Mouse (Mus musculus) subcutaneous adipose tissue, adult 2 months (tissue): ENCODE results near the gene Khnyn. TPM values are rescaled to one million over a fixed set of nuclear protein-coding genes. Genes with fewer than 3 reads are reported as not detected.

Source experiments
- polyA plus RNA-seq: library from polyadenylated mRNA; depleted of rRNA; stranded (reverse); fragments of >200 nt; gene quantifications from 2 replicates; pipeline ENCODE4 v1.2.3, GENCODE M21; 2012; ENCODE audit warnings: low replicate concordance; rRNA removed

Khnyn gene
- 17.0 and 28.5 TPM in 2 replicates for polyA plus RNA-seq

GRCm38 (mm10) chr14:55884713-55885113 lies at the start of gene Khnyn:
Khnyn (plus strand) TSS chr14:55884947.

DNA sequence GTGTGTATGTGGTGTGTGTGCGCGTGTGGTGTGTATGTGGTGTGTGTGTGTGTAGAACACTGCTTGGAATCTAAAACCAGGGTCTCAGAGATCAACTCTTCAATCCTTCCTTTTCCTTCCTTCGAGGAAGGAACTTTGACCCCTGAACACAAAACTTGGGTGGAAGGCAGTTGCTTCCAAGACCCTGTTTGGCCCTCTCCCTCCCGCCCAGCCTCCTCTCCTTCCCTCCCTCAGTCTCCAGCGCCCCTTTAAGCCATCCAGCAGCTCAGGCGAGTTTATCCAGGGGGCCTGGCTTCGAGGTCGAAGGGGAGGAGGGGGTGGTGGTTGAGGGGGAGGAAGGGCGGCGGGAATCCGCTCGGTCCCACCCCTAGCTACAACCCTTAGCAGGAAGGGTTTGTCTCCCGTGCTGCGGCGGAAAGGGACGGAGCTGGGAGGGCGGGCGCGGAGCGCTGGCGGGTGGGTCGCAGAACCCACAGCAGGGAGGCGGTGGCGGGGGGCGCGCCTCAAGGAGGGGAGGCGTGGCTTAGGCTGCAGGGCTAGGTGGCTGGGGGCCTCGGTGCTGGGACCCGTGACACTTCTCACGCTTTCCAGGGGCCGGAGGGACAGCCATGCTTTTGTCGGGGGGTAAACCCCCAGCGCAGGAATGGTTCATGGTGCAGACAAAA lies 31.0 kb upstream of the Khnyn start, which contains the start of gene Nynrin:
Gene Nynrin (plus strand): TSS at position 390 of the 665 bp plus-strand sequence.

GRCm38 (mm10) chr14:55884166-55884565 lies 581 bp upstream of the Khnyn start, which contains the start of gene Cbln3:
Cbln3 (minus strand) TSS chr14:55884392.

DNA sequence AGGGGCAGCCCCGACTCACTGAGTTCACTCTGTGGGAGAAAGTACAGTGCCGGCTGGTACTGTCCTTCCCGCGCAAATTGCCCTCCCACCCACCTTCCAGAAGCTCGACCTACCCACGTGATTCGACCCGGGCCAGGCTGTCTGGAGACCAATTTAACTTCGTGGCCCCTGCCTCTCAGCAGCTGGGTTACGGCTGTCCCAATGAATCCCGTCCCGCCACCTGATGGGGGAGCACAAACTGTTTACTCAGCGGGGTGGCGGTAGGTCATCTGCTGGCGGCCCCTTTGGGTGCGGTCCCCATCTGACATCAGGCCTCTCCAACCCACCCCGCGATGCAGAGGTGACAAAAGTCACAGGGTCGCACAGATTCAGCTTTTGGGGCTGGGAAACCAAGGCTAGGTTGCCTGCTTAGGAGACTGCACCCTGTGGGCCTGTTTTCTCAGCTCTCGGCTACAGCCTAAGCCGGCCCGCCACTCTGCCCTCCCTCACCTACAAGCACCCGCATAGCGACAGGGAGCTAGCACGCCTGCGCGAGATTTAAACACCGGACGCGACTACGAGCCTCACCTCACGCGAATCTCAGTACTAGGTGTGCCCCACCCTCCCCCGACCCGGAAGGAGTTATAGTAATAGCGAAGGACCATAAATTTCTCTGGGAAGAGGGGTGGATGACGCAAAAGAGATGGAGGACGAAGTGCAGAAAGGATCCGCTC lies 15.1 kb downstream of the Khnyn start, which contains the start of gene Sdr39u1:
Gene Sdr39u1 (minus strand): TSS at position 593 of the 713 bp plus-strand sequence.

GRCm38 (mm10) chr14:55944575-55944974 lies 59.8 kb downstream of the Khnyn start, which contains the start of gene Cma1:
Cma1 (minus strand) TSS chr14:55944675.

Other genes starting within 250 kb of the Khnyn start
- 115 and 240 TPM in 2 replicates for gene Ipo4, start 249.0 kb upstream of the Khnyn start, polyA plus RNA-seq
- gene Gm49378, start 247.1 kb upstream of the Khnyn start, polyA plus RNA-seq, result 1.3 and 8.1 TPM in 2 replicates
- 73.5 and 94.8 TPM in 2 replicates for gene Tm9sf1, start 241.1 kb upstream of the Khnyn start, polyA plus RNA-seq
- gene Tssk4, start 234.8 kb upstream of the Khnyn start, polyA plus RNA-seq, result 0.77 and 1.5 TPM in 2 replicates
- 31.3 and 35.2 TPM in 2 replicates for gene Mdp1, start 224.4 kb upstream of the Khnyn start, polyA plus RNA-seq
- 28.6 and 31.3 TPM in 2 replicates for gene Gmpr2, start 213.0 kb upstream of the Khnyn start, polyA plus RNA-seq
- gene Nedd8, start 212.8 kb upstream of the Khnyn start, polyA plus RNA-seq, result 292 and 416 TPM in 2 replicates
- 12.3 and 17.1 TPM in 2 replicates for gene Tinf2, start 203.1 kb upstream of the Khnyn start, polyA plus RNA-seq
- gene Tgm1, start 171.0 kb upstream of the Khnyn start, polyA plus RNA-seq, result 0.60 and 2.2 TPM in 2 replicates
- gene Rabggta, start 162.7 kb upstream of the Khnyn start, polyA plus RNA-seq, result 34.6 and 47.9 TPM in 2 replicates
- gene Dhrs1, start 139.3 kb upstream of the Khnyn start, polyA plus RNA-seq, result 95.6 and 110 TPM in 2 replicates
- 14.6 and 30.0 TPM in 2 replicates for gene Nop9, start 139.3 kb upstream of the Khnyn start, polyA plus RNA-seq
- 2.5 and 4.1 TPM in 2 replicates for gene Cideb, start 126.5 kb upstream of the Khnyn start, polyA plus RNA-seq
- 0.06 and 0.14 TPM in 2 replicates for gene Ltb4r2, start 123.5 kb upstream of the Khnyn start, polyA plus RNA-seq
- gene Ltb4r1, start 119.0 kb upstream of the Khnyn start, polyA plus RNA-seq, result 2.3 and 4.5 TPM in 2 replicates
- 29.4 and 44.4 TPM in 2 replicates for gene Adcy4, start 100.9 kb upstream of the Khnyn start, polyA plus RNA-seq
- gene Ripk3, start 96.1 kb upstream of the Khnyn start, polyA plus RNA-seq, result 14.6 and 21.8 TPM in 2 replicates
- gene Nfatc4, start 61.8 kb upstream of the Khnyn start, polyA plus RNA-seq, result 17.6 and 94.3 TPM in 2 replicates
- gene Nynrin, start 30.9 kb upstream of the Khnyn start, polyA plus RNA-seq, result 5.7 and 24.4 TPM in 2 replicates
- 0.13 and 0.48 TPM in 2 replicates for gene Cbln3, start 555 bp upstream of the Khnyn start, polyA plus RNA-seq
- 66.2 and 69.6 TPM in 2 replicates for gene Sdr39u1, start 15.3 kb downstream of the Khnyn start, polyA plus RNA-seq
- 2.2 and 10.2 TPM in 2 replicates for gene Cma1, start 59.7 kb downstream of the Khnyn start, polyA plus RNA-seq
- gene Cma2, start 66.0 kb downstream of the Khnyn start, polyA plus RNA-seq, result not detected in 2 replicates
- gene Mcpt1, start 133.0 kb downstream of the Khnyn start, polyA plus RNA-seq, result not detected in 2 replicates
- not detected in 2 replicates for gene Mcpt9, start 145.5 kb downstream of the Khnyn start, polyA plus RNA-seq
- not detected in 2 replicates for gene Mcpt2, start 157.1 kb downstream of the Khnyn start, polyA plus RNA-seq
- gene Mcpt4, start 177.4 kb downstream of the Khnyn start, polyA plus RNA-seq, result 1.1 and 8.6 TPM in 2 replicates
- gene Mcpt8, start 200.3 kb downstream of the Khnyn start, polyA plus RNA-seq, result not detected in 2 replicates
- gene Ctsg, start 217.6 kb downstream of the Khnyn start, polyA plus RNA-seq, result not detected in 2 replicates
- gene Gzme, start 235.7 kb downstream of the Khnyn start, polyA plus RNA-seq, result 0.14 TPM in 1 of 2 replicates, not detected in the other
- 0.86 TPM in 1 of 2 replicates, not detected in the other for gene Gzmd, start 247.7 kb downstream of the Khnyn start, polyA plus RNA-seq